Mouse (Mus musculus): ENCODE results near the gene Eaf2. TPM values are rescaled to one million over a fixed set of nuclear protein-coding genes. Genes with fewer than 3 reads are reported as not detected.
A peak's percentile ranks its signal among the peaks of the same experiment; 100 is the strongest.

Gene Eaf2
- 0.65 and 1.2 TPM in 2 replicates for polyA plus RNA-seq (2012; rRNA removed)

DNA sequence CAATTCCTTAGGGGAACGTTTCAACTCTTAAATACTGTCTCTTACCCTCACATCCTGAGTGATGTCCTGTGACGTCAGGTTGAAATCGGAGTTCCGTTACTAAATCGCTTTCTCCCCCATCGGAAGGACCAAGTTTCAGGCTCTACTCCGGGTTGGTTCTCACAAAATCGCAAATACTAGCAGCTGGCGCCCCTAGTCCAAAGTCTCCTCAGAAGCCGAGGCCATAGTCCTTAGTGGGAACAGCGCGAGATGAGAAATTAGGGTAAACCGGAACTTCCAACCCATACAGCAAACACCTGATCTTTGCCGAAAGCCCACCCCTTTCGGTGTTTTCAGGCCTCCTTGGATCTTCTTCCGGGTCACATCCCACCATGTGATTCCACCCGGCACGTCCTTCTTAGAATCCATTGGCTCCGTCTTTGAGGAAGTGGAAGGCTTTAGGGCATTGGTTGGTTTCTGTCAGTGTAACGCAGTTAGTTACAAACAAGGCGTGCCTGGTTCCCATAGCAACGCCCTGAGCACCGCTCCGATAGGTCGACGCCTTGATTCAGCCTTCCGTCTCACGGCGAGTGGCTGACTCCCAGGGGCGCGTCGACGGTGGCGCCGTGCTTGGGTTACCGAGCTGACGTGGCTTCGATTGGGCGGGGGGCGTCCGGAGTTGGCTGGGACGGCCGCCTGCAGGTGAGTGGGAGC lies at the start of gene Eaf2, which contains the start of gene Golgb1:
Gene Eaf2 (minus strand): TSS at position 421 of the 693 bp plus-strand sequence.
Gene Golgb1 (plus strand): TSS at position 558 of the 693 bp plus-strand sequence.
- WGBS = under 1% methylated on average over 43 of the region's 43 CpGs
- H3K4me1 ChIP-seq (replicated peaks; ENCODE audit: control insufficient read depth, insufficient read depth, low read length) = peaks cover 7% of the 10 kb centered on the region

GRCm38 (mm10) chr16:36924312-36924711 lies 49.5 kb upstream of the Eaf2 start:
- Histone ChIP-seq H3K36me3 (ENCODE audit: control insufficient read depth, insufficient read depth, low read length) (0 out of 2 replicates have a peak, but pooled peaks cover 15% of the 10 kb centered on the region), H3K27me3 (ENCODE audit: control insufficient read depth, insufficient read depth, low read length) (no peaks in the 10 kb centered on the region), H3K4me1 (replicated peaks; ENCODE audit: control insufficient read depth, insufficient read depth, low read length) (peaks cover 26% of the 10 kb centered on the region), H3K27ac (ENCODE audit: control insufficient read depth, insufficient read depth, low read length) (no peak overlapping the region), H3K4me3 (ENCODE audit: control insufficient read depth, insufficient read depth, low read length) (no peak overlapping the region)
- DNase-seq = no peak
- WGBS = 95% methylated on average over 8 of the region's 8 CpGs
- TF ChIP-seq POLR2A (IDR thresholded peaks at IDR 0.05; ENCODE audit: control insufficient read depth, extremely low read depth, insufficient read depth, low read length, poor library complexity) (no peak), CTCF (IDR thresholded peaks at IDR 0.05; ENCODE audit: borderline replicate concordance, control insufficient read depth, extremely low read depth, insufficient read depth, low read length, poor library complexity) (no peak)

More for the DNA sequence above, at the start of gene Eaf2, which contains the start of gene Golgb1:
- no peaks in the 10 kb centered on the region for H3K27me3 ChIP-seq (ENCODE audit: control insufficient read depth, insufficient read depth, low read length)
- H3K4me3 ChIP-seq (ENCODE audit: control insufficient read depth, insufficient read depth, low read length) = peak within 1 kb of the TSS; percentile 77
- H3K36me3 ChIP-seq (ENCODE audit: control insufficient read depth, insufficient read depth, low read length) = no peaks in the 10 kb centered on the region; the same call in 1 of the 2 replicates
- TF ChIP-seq CTCF (IDR thresholded peaks at IDR 0.05; ENCODE audit: borderline replicate concordance, control insufficient read depth, extremely low read depth, insufficient read depth, low read length, poor library complexity) = no peak
- TF ChIP-seq POLR2A (IDR thresholded peaks at IDR 0.05; ENCODE audit: control insufficient read depth, extremely low read depth, insufficient read depth, low read length, poor library complexity) = peak; percentile 38; the same call in 1 of the 2 replicates
- H3K27ac ChIP-seq (ENCODE audit: control insufficient read depth, insufficient read depth, low read length) = peak within 1 kb of the TSS; percentile 80
- DNase-seq = peak; percentile 94

GRCm38 (mm10) chr16:36921980-36922379 lies 47.2 kb upstream of the Eaf2 start:
- Histone ChIP-seq H3K4me3 (ENCODE audit: control insufficient read depth, insufficient read depth, low read length) (no peak overlapping the region), H3K27ac (ENCODE audit: control insufficient read depth, insufficient read depth, low read length) (peak overlapping the region; percentile 2; the same call in 1 of the 2 replicates), H3K27me3 (ENCODE audit: control insufficient read depth, insufficient read depth, low read length) (no peaks in the 10 kb centered on the region), H3K4me1 (replicated peaks; ENCODE audit: control insufficient read depth, insufficient read depth, low read length) (peaks cover 16% of the 10 kb centered on the region), H3K36me3 (ENCODE audit: control insufficient read depth, insufficient read depth, low read length) (peaks cover 23% of the 10 kb centered on the region; the same call in 1 of the 2 replicates)
- DNase-seq = peak; percentile 34
- WGBS = 37% methylated on average over 6 of the region's 6 CpGs
- TF ChIP-seq POLR2A (IDR thresholded peaks at IDR 0.05; ENCODE audit: control insufficient read depth, extremely low read depth, insufficient read depth, low read length, poor library complexity) = no peak
- no peak for TF ChIP-seq CTCF (IDR thresholded peaks at IDR 0.05; ENCODE audit: borderline replicate concordance, control insufficient read depth, extremely low read depth, insufficient read depth, low read length, poor library complexity)

DNA sequence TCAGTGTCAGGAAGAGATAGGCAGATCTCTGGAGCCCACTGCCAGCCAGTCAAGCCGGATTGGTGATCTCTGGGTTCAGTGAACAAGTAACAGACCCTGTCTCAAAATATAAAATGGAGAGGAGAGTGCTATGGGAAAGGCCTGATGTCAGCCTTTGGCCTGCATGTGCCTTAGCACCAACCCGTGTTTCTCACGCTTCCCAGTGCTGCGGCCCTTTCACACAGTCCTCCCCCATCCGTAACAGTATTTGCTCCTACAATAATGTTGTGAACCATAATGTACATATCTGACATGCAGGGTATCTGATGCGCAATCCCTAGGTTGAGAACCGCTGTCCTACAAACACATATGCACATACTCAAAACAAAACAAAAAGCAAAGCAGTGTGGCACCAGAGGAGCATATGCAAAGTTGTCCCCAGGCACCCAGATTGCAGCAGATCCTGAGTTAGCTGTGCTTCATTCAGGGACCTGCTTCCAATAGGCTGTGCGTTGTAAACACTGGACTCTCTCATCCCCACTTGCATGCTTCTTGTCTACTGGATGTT lies 46.3 kb upstream of the Eaf2 start:
- WGBS = 96% methylated on average over 8 of the region's 8 CpGs
- peaks cover 18% of the 10 kb centered on the region; the same call in 1 of the 2 replicates for H3K36me3 ChIP-seq (ENCODE audit: control insufficient read depth, insufficient read depth, low read length)

DNA sequence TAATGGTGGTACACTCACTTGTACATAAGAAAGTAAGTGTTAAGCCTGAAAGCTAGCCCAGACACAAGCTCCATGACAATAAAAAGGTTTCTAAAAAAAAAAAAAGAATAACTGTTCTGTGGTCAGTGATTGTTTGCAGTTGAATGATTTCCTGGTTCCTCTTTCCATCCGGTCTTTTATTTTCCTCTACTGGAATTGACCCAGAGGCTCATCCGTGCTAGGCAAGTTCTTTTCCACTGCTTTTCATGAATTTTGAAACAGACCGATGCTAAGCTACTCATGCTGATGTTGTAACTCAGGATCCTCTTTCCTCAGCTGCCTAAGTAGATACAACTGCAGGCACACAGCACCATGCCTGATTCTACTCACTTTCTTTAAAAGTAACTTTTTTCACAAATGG lies 45.6 kb upstream of the Eaf2 start:
- Histone ChIP-seq H3K36me3 (ENCODE audit: control insufficient read depth, insufficient read depth, low read length) (peaks cover 14% of the 10 kb centered on the region; the same call in 1 of the 2 replicates), H3K4me1 (replicated peaks; ENCODE audit: control insufficient read depth, insufficient read depth, low read length) (peaks cover 12% of the 10 kb centered on the region), H3K27ac (ENCODE audit: control insufficient read depth, insufficient read depth, low read length) (no peak overlapping the region), H3K27me3 (ENCODE audit: control insufficient read depth, insufficient read depth, low read length) (no peaks in the 10 kb centered on the region), H3K4me3 (ENCODE audit: control insufficient read depth, insufficient read depth, low read length) (no peak overlapping the region)
- WGBS = 89% methylated on average over 3 of the region's 3 CpGs
- TF ChIP-seq CTCF (IDR thresholded peaks at IDR 0.05; ENCODE audit: borderline replicate concordance, control insufficient read depth, extremely low read depth, insufficient read depth, low read length, poor library complexity) (no peak), POLR2A (IDR thresholded peaks at IDR 0.05; ENCODE audit: control insufficient read depth, extremely low read depth, insufficient read depth, low read length, poor library complexity) (no peak)
- DNase-seq = no peak

More for the DNA sequence above, 46.3 kb upstream of the Eaf2 start:
- no peaks in the 10 kb centered on the region for H3K27me3 ChIP-seq (ENCODE audit: control insufficient read depth, insufficient read depth, low read length)
- DNase-seq = no peak
- H3K27ac ChIP-seq (ENCODE audit: control insufficient read depth, insufficient read depth, low read length) = no peak overlapping the region
- peaks cover 13% of the 10 kb centered on the region for H3K4me1 ChIP-seq (replicated peaks; ENCODE audit: control insufficient read depth, insufficient read depth, low read length)
- TF ChIP-seq POLR2A (IDR thresholded peaks at IDR 0.05; ENCODE audit: control insufficient read depth, extremely low read depth, insufficient read depth, low read length, poor library complexity) (no peak), CTCF (IDR thresholded peaks at IDR 0.05; ENCODE audit: borderline replicate concordance, control insufficient read depth, extremely low read depth, insufficient read depth, low read length, poor library complexity) (no peak)
- no peak overlapping the region for H3K4me3 ChIP-seq (ENCODE audit: control insufficient read depth, insufficient read depth, low read length)

- WGBS = 98% methylated on average over 10 of the region's 10 CpGs
- Histone ChIP-seq H3K27ac (ENCODE audit: control insufficient read depth, insufficient read depth, low read length) (no peak overlapping the region), H3K4me3 (ENCODE audit: control insufficient read depth, insufficient read depth, low read length) (no peak overlapping the region), H3K4me1 (replicated peaks; ENCODE audit: control insufficient read depth, insufficient read depth, low read length) (peaks cover 9% of the 10 kb centered on the region), H3K36me3 (ENCODE audit: control insufficient read depth, insufficient read depth, low read length) (peaks cover 20% of the 10 kb centered on the region), H3K27me3 (ENCODE audit: control insufficient read depth, insufficient read depth, low read length) (no peaks in the 10 kb centered on the region)
- no peak for TF ChIP-seq POLR2A (IDR thresholded peaks at IDR 0.05; ENCODE audit: control insufficient read depth, extremely low read depth, insufficient read depth, low read length, poor library complexity)
- no peak for TF ChIP-seq CTCF (IDR thresholded peaks at IDR 0.05; ENCODE audit: borderline replicate concordance, control insufficient read depth, extremely low read depth, insufficient read depth, low read length, poor library complexity)
- DNase-seq = no peak
Observed at GRCm38 (mm10) chr16:36918505-36918904, 43.7 kb upstream of the Eaf2 start.

Measured in thymus, adult 2 months (tissue).